Mouse (Mus musculus) forebrain, postnatal 0 days (tissue): Measurements from ENCODE around the gene Bag5. TPM values are rescaled to one million over a fixed set of nuclear protein-coding genes. Genes with fewer than 3 reads are reported as not detected.
A peak's percentile ranks its signal among the peaks of the same experiment; 100 is the strongest.
"Not testable (repeated sequence)": the region's sequence is repeated elsewhere in the genome, so short reads cannot be mapped to it uniquely, and the experiment has no call there.

Source experiments
- ATAC-seq: fragments of 200-750 bp; cut with Nextera tagmentation; 2 replicates; pipeline ENCODE4 v1.8.0; 2017; ENCODE audit warnings: mild to moderate bottlenecking, moderate library complexity
- DNase-seq: peaks from one replicate; pipeline ENCODE4 v3.0.0-alpha.2; 2015
- H3K27ac ChIP-seq: fragments of 300-500 bp; sonication (generic); 2 replicates; pipeline ENCODE4 v1.5.1; 2014; ENCODE audit warnings: low read depth, mild to moderate bottlenecking, antibody characterized with exemption, low read length, moderate library complexity, mixed read lengths
- H3K27me3 ChIP-seq: fragments of 300-500 bp; sonication (generic); 2 replicates; pipeline ENCODE4 v1.6.1; 2014; ENCODE audit warnings: mild to moderate bottlenecking, low read length, mixed read lengths; ENCODE audit not compliant: insufficient read depth
- H3K36me3 ChIP-seq: fragments of 300-500 bp; sonication (generic); 2 replicates; pipeline ENCODE4 v1.6.1; 2014; ENCODE audit warnings: mild to moderate bottlenecking, moderate library complexity; ENCODE audit not compliant: insufficient read depth
- H3K4me1 ChIP-seq: fragments of 300-500 bp; sonication (generic); 2 replicates; pipeline ENCODE4 v1.6.1; 2014; ENCODE audit warnings: antibody characterized with exemption; ENCODE audit not compliant: insufficient read depth
- H3K4me2 ChIP-seq: fragments of 300-500 bp; sonication (generic); 2 replicates; pipeline ENCODE4 v1.6.1; 2014; ENCODE audit warnings: low read depth, mild to moderate bottlenecking, moderate library complexity
- H3K4me3 ChIP-seq: fragments of 300-500 bp; sonication (generic); 2 replicates; pipeline ENCODE4 v1.5.1; 2014; ENCODE audit warnings: low read depth, low read length, mixed read lengths
- H3K9ac ChIP-seq: fragments of 300-500 bp; sonication (generic); 2 replicates; pipeline ENCODE4 v1.6.1; 2014; ENCODE audit warnings: mild to moderate bottlenecking
- H3K9me3 ChIP-seq: fragments of 300-500 bp; sonication (generic); 2 replicates; pipeline ENCODE4 v1.6.1; 2016; ENCODE audit warnings: low read length
- CTCF ChIP-seq: sonication (generic); IDR thresholded peaks from 2 replicates; pipeline ENCODE4 v1.5.1; 2016; ENCODE audit warnings: antibody characterized with exemption, control low read depth, low read depth
- WGBS: fragments of 180-500 bp; shearing (Covaris S2); extraction: QIAGEN DNeasy Blood & Tissue Kit; methylation state at CpG from one replicate; pipeline ENCODE4 v1.1.7; 2014; 5-methylcytosine and 5-hydroxymethylcytosine counted together
- polyA plus RNA-seq: library from polyadenylated mRNA; unstranded; fragments of >200 nt; fragmentation: Nextera tagmentation; extraction: Ambion mirVana; gene quantifications from 2 replicates; pipeline ENCODE4 v1.2.1, GENCODE M21; 2015
- total RNA-seq: library from RNA; depleted of rRNA; stranded (reverse); fragments of >200 nt; gene quantifications from 2 replicates; pipeline ENCODE4 v1.2.3, GENCODE M21; 2014

Gene Bag5
- total and polyA plus RNA-seq, 2 experiments from 2014 or later = 50.6 to 71.2 TPM

- DNase-seq (no peak), ATAC-seq (no peak)
- no peaks in the 10 kb centered on the region for H3K4me1 ChIP-seq
- H3K4me2 ChIP-seq = no peak overlapping the region
- no peak overlapping the region for H3K4me3 ChIP-seq
- H3K27me3 ChIP-seq = no peaks in the 10 kb centered on the region
- H3K36me3 ChIP-seq = no peaks in the 10 kb centered on the region
- H3K27ac ChIP-seq = no peak overlapping the region
- no peaks in the 10 kb centered on the region for H3K9me3 ChIP-seq
- TF ChIP-seq CTCF = no peak
- 87% methylated on average over 7 of the region's 7 CpGs for WGBS
- H3K9ac ChIP-seq = no peak overlapping the region
Measured at GRCm38 (mm10) chr12:111747421-111747820, 34.4 kb upstream of the Bag5 start.

- H3K9ac ChIP-seq = no peak overlapping the region
- H3K9me3 ChIP-seq = no peaks in the 10 kb centered on the region
- H3K4me3 ChIP-seq = no peak overlapping the region
- ATAC-seq (peak; percentile 62), DNase-seq (no peak)
- no peaks in the 10 kb centered on the region for H3K27me3 ChIP-seq
- no peaks in the 10 kb centered on the region for H3K4me1 ChIP-seq
- WGBS = 66% methylated on average over 5 of the region's 5 CpGs
- H3K4me2 ChIP-seq = no peak overlapping the region
- no peaks in the 10 kb centered on the region for H3K36me3 ChIP-seq
- no peak overlapping the region for H3K27ac ChIP-seq
- TF ChIP-seq CTCF = no peak
Measured at GRCm38 (mm10) chr12:111746091-111746490, 33.0 kb upstream of the Bag5 start.

GRCm38 (mm10) chr12:111745274-111745673 is 32.2 kb upstream of the Bag5 start:
- 78% methylated on average over 6 of the region's 6 CpGs for WGBS
- no peaks in the 10 kb centered on the region for H3K4me1 ChIP-seq
- no peak overlapping the region for H3K4me2 ChIP-seq
- no peaks in the 10 kb centered on the region for H3K36me3 ChIP-seq
- no peak for ATAC-seq
- no peak overlapping the region for H3K9ac ChIP-seq
- no peak for DNase-seq
- H3K27ac ChIP-seq = no peak overlapping the region
- H3K27me3 ChIP-seq = no peaks in the 10 kb centered on the region
- no peaks in the 10 kb centered on the region for H3K9me3 ChIP-seq
- H3K4me3 ChIP-seq = no peak overlapping the region
- no peak for TF ChIP-seq CTCF

GRCm38 (mm10) chr12:111743981-111744423 is 30.9 kb upstream of the Bag5 start:
- DNase-seq (no peak), ATAC-seq (no peak)
- Histone ChIP-seq H3K9me3 (no peaks in the 10 kb centered on the region), H3K4me3 (no peak overlapping the region), H3K9ac (no peak overlapping the region), H3K4me2 (no peak overlapping the region), H3K36me3 (no peaks in the 10 kb centered on the region), H3K4me1 (no peaks in the 10 kb centered on the region), H3K27ac (no peak overlapping the region), H3K27me3 (no peaks in the 10 kb centered on the region)
- whole genome bisulfite sequencing = 74% methylated on average over 11 of the region's 11 CpGs
- no peak for TF ChIP-seq CTCF

DNA sequence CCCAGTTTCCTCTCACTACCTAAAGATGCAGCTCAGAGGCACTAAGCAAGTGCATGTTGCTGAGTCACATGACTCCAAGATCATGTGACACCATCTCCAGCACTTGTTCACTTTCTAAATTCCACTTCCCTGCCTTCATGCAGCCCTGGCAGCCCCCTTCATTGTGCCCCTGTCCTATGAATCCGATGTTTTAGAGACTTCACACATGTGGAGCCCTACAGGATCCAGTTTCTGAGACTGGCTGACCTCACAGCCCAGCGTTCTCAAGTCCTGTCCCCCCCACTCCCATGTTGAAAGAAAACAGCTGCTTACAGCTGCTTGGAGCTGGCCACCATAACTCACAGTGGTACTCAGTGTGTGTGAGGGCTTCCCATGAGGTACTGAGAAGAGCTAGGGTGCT is 30.4 kb upstream of the Bag5 start:
- Histone ChIP-seq H3K27ac (no peak overlapping the region), H3K4me3 (no peak overlapping the region), H3K36me3 (no peaks in the 10 kb centered on the region), H3K4me1 (no peaks in the 10 kb centered on the region), H3K9me3 (no peaks in the 10 kb centered on the region), H3K27me3 (no peaks in the 10 kb centered on the region), H3K9ac (no peak overlapping the region), H3K4me2 (no peak overlapping the region)
- 81% methylated on average over 2 of the region's 2 CpGs for WGBS
- no peak for TF ChIP-seq CTCF
- DNase-seq (no peak), ATAC-seq (no peak)

DNA sequence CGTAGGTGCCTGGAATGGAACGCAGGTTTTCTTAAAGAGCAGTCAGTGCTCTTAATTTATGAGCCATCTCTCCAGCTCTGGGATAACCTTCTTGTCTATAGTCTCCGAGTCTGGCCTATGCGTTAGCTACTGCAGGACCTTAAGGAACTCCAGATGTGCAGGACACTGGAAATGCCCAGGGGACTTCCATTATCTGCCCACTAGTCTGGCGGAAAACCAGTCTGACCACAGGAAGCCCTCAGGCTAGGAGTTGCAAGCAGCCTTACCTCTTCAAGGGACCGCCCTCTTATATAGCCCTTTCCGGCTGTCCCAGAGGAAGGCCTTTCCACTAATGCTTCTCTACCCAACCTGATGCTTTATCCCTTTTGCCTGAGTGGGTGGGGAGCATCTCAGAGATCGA is 28.3 kb upstream of the Bag5 start:
- Histone ChIP-seq H3K9me3 (no peaks in the 10 kb centered on the region), H3K27ac (no peak overlapping the region), H3K4me1 (no peaks in the 10 kb centered on the region), H3K27me3 (no peaks in the 10 kb centered on the region), H3K4me2 (no peak overlapping the region), H3K36me3 (no peaks in the 10 kb centered on the region), H3K4me3 (no peak overlapping the region), H3K9ac (no peak overlapping the region)
- ATAC-seq (no peak), DNase-seq (no peak)
- 83% methylated on average over 8 of the region's 8 CpGs for WGBS
- TF ChIP-seq CTCF = no peak

DNA sequence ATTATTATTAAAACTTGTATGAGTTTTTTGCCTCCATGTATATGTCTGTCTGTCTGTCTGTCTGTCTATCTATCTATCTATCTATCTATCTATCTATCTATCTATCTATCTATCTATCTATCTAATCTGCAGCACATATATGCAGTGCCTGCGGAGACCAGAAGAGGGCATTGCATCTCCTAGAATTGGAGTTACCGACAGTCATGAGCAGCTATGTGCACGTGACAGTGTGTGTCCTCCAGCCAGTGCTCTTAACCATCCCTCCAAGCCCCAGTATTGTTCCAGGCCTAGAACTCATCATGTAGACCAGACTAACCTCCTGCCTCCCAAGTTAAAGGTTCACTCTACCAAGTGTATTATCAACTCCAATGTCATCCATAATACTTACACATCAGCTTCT is 25.7 kb upstream of the Bag5 start:
- no peaks in the 10 kb centered on the region for H3K4me1 ChIP-seq
- no peaks in the 10 kb centered on the region for H3K36me3 ChIP-seq
- no peaks in the 10 kb centered on the region for H3K27me3 ChIP-seq
- peak; percentile 63 for DNase-seq
- H3K9me3 ChIP-seq = no peaks in the 10 kb centered on the region
- H3K4me2 ChIP-seq = no peak overlapping the region
- WGBS = 9% methylated on average over 3 of the region's 3 CpGs
- peak; percentile 65 for TF ChIP-seq CTCF
- no peak overlapping the region for H3K27ac ChIP-seq
- H3K4me3 ChIP-seq = no peak overlapping the region
- H3K9ac ChIP-seq = no peak overlapping the region
- ATAC-seq = 0 out of 2 replicates have a peak, but pooled peaks have one; percentile 34

GRCm38 (mm10) chr12:111737370-111737769 is 24.3 kb upstream of the Bag5 start:
- WGBS = 64% methylated on average over 9 of the region's 9 CpGs
- no peaks in the 10 kb centered on the region for H3K27me3 ChIP-seq
- H3K9ac ChIP-seq = no peak overlapping the region
- DNase-seq (no peak), ATAC-seq (no peak)
- H3K36me3 ChIP-seq = no peaks in the 10 kb centered on the region
- no peak overlapping the region for H3K27ac ChIP-seq
- no peak overlapping the region for H3K4me2 ChIP-seq
- TF ChIP-seq CTCF = no peak
- no peak overlapping the region for H3K4me3 ChIP-seq
- H3K4me1 ChIP-seq = no peaks in the 10 kb centered on the region
- H3K9me3 ChIP-seq = no peaks in the 10 kb centered on the region

DNA sequence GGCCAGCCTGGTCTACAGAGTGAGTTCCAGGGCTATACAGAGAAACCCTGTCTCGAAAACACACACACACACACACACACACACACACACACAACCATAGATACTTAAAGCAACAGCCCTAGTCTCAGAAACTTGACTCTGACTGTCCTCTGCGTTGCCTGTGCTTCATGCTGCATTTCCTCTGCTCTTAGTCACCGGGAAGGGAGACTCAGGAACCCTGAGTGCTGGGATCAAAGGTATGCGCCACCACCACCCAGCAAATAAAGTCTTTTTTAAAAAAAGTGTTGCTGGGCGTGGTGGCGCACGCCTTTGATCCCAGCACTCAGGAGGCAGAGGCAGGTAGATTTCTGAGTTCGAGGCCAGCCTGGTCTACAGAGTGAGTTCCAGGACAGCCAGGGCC is 23.6 kb upstream of the Bag5 start:
- H3K4me3 ChIP-seq, ATAC-seq, H3K36me3 ChIP-seq, H3K27me3 ChIP-seq, H3K9me3 ChIP-seq, H3K4me2 ChIP-seq, DNase-seq, H3K9ac ChIP-seq, H3K4me1 ChIP-seq, H3K27ac ChIP-seq: not testable (repeated sequence)
- 91% methylated on average over 8 of the region's 8 CpGs for WGBS
